ENCODE assay signal across 8 mouse cellular contexts in genomic region chr16:97922779-97923126, GRCm38 (mm10). TPM values are rescaled to one million over a fixed set of nuclear protein-coding genes. Genes with fewer than 3 reads are reported as not detected.
A peak's percentile ranks its signal among the peaks of the same experiment; 100 is the strongest.
DNase-seq lines count a peak whose midpoint lies in the region; ATAC-seq and TF ChIP-seq lines count a peak whose summit lies in the region.

No protein-coding gene starts in this region.

- TF ChIP-seq EP300 in stomach, postnatal 0 days (optimal IDR thresholded peaks at IDR 0.05) = no peak

- no peak for TF ChIP-seq POLR2A in cerebellum, adult 2 months (IDR thresholded peaks at IDR 0.05; ENCODE audit: borderline replicate concordance, insufficient read depth, low read length)
- TF ChIP-seq POLR2A in thymus, adult 2 months (IDR thresholded peaks at IDR 0.05; ENCODE audit: control insufficient read depth, extremely low read depth, insufficient read depth, low read length, poor library complexity) = no peak

- no peaks in the 10 kb centered on the region for H3K9me3 ChIP-seq in liver, embryonic 12.5 days (replicated peaks)
- H3K9me3 ChIP-seq in stomach, postnatal 0 days (ENCODE audit: control insufficient read depth, low read length) = no peaks in the 10 kb centered on the region

- no peak for DNase-seq in cerebellum, adult 2 months
- DNase-seq in cerebellum, adult 18-20 months = no peak
- no peak for DNase-seq in thymus, adult 2 months
- no peak for DNase-seq in thymus, postnatal 25 days
- DNase-seq in stomach, postnatal 0 days (ENCODE audit: low spot score) = no peak
- DNase-seq in thymus, postnatal 4 days = no peak
- DNase-seq in ovary, postnatal 36 days (ENCODE audit: low spot score) = no peak

- 2% methylated on average over 9 of the region's 9 CpGs for WGBS in cerebellum, adult 2 months
- 3% methylated on average over 9 of the region's 9 CpGs for WGBS in thymus, adult 2 months
- WGBS in liver, embryonic 12.5 days (ENCODE audit: insufficient replicate concordance) = 2% methylated on average over 9 of the region's 9 CpGs
- under 1% methylated on average over 9 of the region's 9 CpGs for WGBS in stomach, postnatal 0 days

- H3K4me1 ChIP-seq in cerebellum, adult 2 months (ENCODE audit: control insufficient read depth, insufficient read depth, low read length) = no peaks in the 10 kb centered on the region
- peaks cover 6% of the 10 kb centered on the region; the same call in 1 of the 2 replicates for H3K4me1 ChIP-seq in thymus, adult 2 months (replicated peaks; ENCODE audit: control insufficient read depth, insufficient read depth, low read length)
- H3K4me1 ChIP-seq in liver, embryonic 12.5 days = peaks cover 46% of the 10 kb centered on the region
- H3K4me1 ChIP-seq in stomach, postnatal 0 days (replicated peaks; ENCODE audit: control insufficient read depth, insufficient read depth) = no peaks in the 10 kb centered on the region

- no peaks in the 10 kb centered on the region for H3K36me3 ChIP-seq in thymus, adult 2 months (ENCODE audit: control insufficient read depth, insufficient read depth, low read length)
- H3K36me3 ChIP-seq in liver, embryonic 12.5 days = no peaks in the 10 kb centered on the region
- no peaks in the 10 kb centered on the region for H3K36me3 ChIP-seq in stomach, postnatal 0 days (ENCODE audit: control insufficient read depth, insufficient read depth, low read length)

- peak overlapping the region; percentile 82 for H3K9ac ChIP-seq in liver, embryonic 12.5 days
- H3K9ac ChIP-seq in stomach, postnatal 0 days (ENCODE audit: low read length) = peak overlapping the region; percentile 90

- no peaks in the 10 kb centered on the region for H3K27me3 ChIP-seq in cerebellum, adult 2 months (ENCODE audit: control insufficient read depth, insufficient read depth, low read length)
- no peaks in the 10 kb centered on the region for H3K27me3 ChIP-seq in thymus, adult 2 months (ENCODE audit: control insufficient read depth, insufficient read depth, low read length)
- 0 out of 2 replicates have a peak, but pooled peaks cover 8% of the 10 kb centered on the region for H3K27me3 ChIP-seq in liver, embryonic 12.5 days (replicated peaks)
- H3K27me3 ChIP-seq in stomach, postnatal 0 days (ENCODE audit: control insufficient read depth, insufficient read depth, low read length) = no peaks in the 10 kb centered on the region

- H3K4me3 ChIP-seq in cerebellum, adult 2 months (replicated peaks; ENCODE audit: insufficient read depth, low read depth, low read length) = peak overlapping the region; percentile 83
- peak overlapping the region; percentile 84 for H3K4me3 ChIP-seq in thymus, adult 2 months (ENCODE audit: control insufficient read depth, insufficient read depth, low read length)
- H3K4me3 ChIP-seq in liver, embryonic 12.5 days = peak overlapping the region; percentile 78
- peak overlapping the region; percentile 90 for H3K4me3 ChIP-seq in stomach, postnatal 0 days (ENCODE audit: low read depth, low read length)

- H3K27ac ChIP-seq in cerebellum, adult 2 months (ENCODE audit: insufficient read depth, low read length) = peak overlapping the region; percentile 40; the same call in 1 of the 2 replicates
- no peak overlapping the region for H3K27ac ChIP-seq in thymus, adult 2 months (ENCODE audit: control insufficient read depth, insufficient read depth, low read length)
- no peak overlapping the region for H3K27ac ChIP-seq in liver, embryonic 12.5 days
- H3K27ac ChIP-seq in stomach, postnatal 0 days (replicated peaks) = peak overlapping the region; percentile 92

- peak overlapping the region; percentile 97 for H3K4me2 ChIP-seq in liver, embryonic 12.5 days
- peak overlapping the region; percentile 88 for H3K4me2 ChIP-seq in stomach, postnatal 0 days (replicated peaks; ENCODE audit: low read depth)

- peak; percentile 35 for ATAC-seq in liver, embryonic 12.5 days
- ATAC-seq in stomach, postnatal 0 days (ENCODE audit: low FRiP score, low TSS enrichment) = peak; percentile 33

- TF ChIP-seq CTCF in cerebellum, adult 2 months (IDR thresholded peaks at IDR 0.05; ENCODE audit: borderline replicate concordance, insufficient read depth, low read depth, low read length) = no peak
- no peak for TF ChIP-seq CTCF in thymus, adult 2 months (IDR thresholded peaks at IDR 0.05; ENCODE audit: borderline replicate concordance, control insufficient read depth, extremely low read depth, insufficient read depth, low read length, poor library complexity)
- no peak for TF ChIP-seq CTCF in stomach, postnatal 0 days (IDR thresholded peaks at IDR 0.05; ENCODE audit: low read depth)

RNA-seq across cellular contexts. Expression of gene C2cd2, which starts 39.6 kb away (rescaled TPM):
- polyA plus RNA-seq in cerebellum, adult 2 months (2012; rRNA removed) = 17.3 and 17.6 TPM in 2 replicates
- 11.7 and 13.6 TPM in 2 replicates for polyA plus RNA-seq in thymus, adult 2 months (2012; rRNA removed)
- 8.8 and 10.0 TPM in 2 replicates for polyA plus RNA-seq in liver, embryonic 12.5 days (2016; fragmentation: Nextera tagmentation; extraction: Ambion mirVana)
- polyA plus RNA-seq in stomach, postnatal 0 days (2015; fragmentation: Nextera tagmentation; extraction: Ambion mirVana) = 13.6 and 14.0 TPM in 2 replicates

RNA-seq across cellular contexts. Expression of gene Zbtb21, which starts 39.7 kb away (rescaled TPM):
- polyA plus RNA-seq in cerebellum, adult 2 months (2012; rRNA removed) = 18.0 and 22.6 TPM in 2 replicates
- polyA plus RNA-seq in thymus, adult 2 months (2012; rRNA removed) = 17.8 and 19.1 TPM in 2 replicates
- 5.0 and 5.1 TPM in 2 replicates for polyA plus RNA-seq in liver, embryonic 12.5 days (2016; fragmentation: Nextera tagmentation; extraction: Ambion mirVana)
- polyA plus RNA-seq in stomach, postnatal 0 days (2015; fragmentation: Nextera tagmentation; extraction: Ambion mirVana) = 5.4 and 6.0 TPM in 2 replicates

Comparison
In these comparisons a context has a peak if more than half of its experiments do, and no peak if none do; other contexts are left out.
1. H3K27ac ChIP-seq: peak in cerebellum, adult 2 months (single experiment) and stomach, postnatal 0 days (single experiment); none in thymus, adult 2 months (single experiment) and liver, embryonic 12.5 days (single experiment).
2. Peak in every context shown above with its lines, with median percentiles within 50 percentile points of each other: H3K4me3 ChIP-seq.